Mouse (Mus musculus): ENCODE measurements around the gene Krt7. TPM values are rescaled to one million over a fixed set of nuclear protein-coding genes. Genes with fewer than 3 reads are reported as not detected.

The Krt7 gene
- polyA plus RNA-seq, 1 experiment: 36.4 TPM

GRCm38 (mm10) chr15:101455891-101456290, 45.0 kb downstream of the Krt7 start:
- H3K36me3 ChIP-seq (ENCODE audit: control insufficient read depth, insufficient read depth, low read length, poor library complexity, severe bottlenecking): no peaks in the 10 kb centered on the region
- H3K4me3 ChIP-seq (ENCODE audit: low read depth, low read length): no peak overlapping the region
- no peak overlapping the region for H3K27ac ChIP-seq (ENCODE audit: insufficient read depth, low read length)
- TF ChIP-seq EP300 (IDR thresholded peaks at IDR 0.05; ENCODE audit: insufficient read depth, low read depth, low read length) (no peak), POLR2A (IDR thresholded peaks at IDR 0.05; ENCODE audit: insufficient read depth, low read length) (no peak), CTCF (IDR thresholded peaks at IDR 0.05; ENCODE audit: low read depth, low read length) (peak; percentile 21)
- H3K9me3 ChIP-seq (replicated peaks; ENCODE audit: control insufficient read depth, insufficient read depth, low read length, poor library complexity, severe bottlenecking): no peaks in the 10 kb centered on the region
- H3K4me1 ChIP-seq (ENCODE audit: control insufficient read depth, insufficient read depth, low read length): no peaks in the 10 kb centered on the region
- no peaks in the 10 kb centered on the region for H3K27me3 ChIP-seq (ENCODE audit: control insufficient read depth, insufficient read depth, low read length, poor library complexity, severe bottlenecking)
- no peak overlapping the region for H3K9ac ChIP-seq (ENCODE audit: low read depth, poor library complexity, severe bottlenecking)

- no peak overlapping the region for H3K27ac ChIP-seq (ENCODE audit: insufficient read depth, low read length)
- H3K27me3 ChIP-seq (ENCODE audit: control insufficient read depth, insufficient read depth, low read length, poor library complexity, severe bottlenecking): no peaks in the 10 kb centered on the region
- H3K36me3 ChIP-seq (ENCODE audit: control insufficient read depth, insufficient read depth, low read length, poor library complexity, severe bottlenecking): no peaks in the 10 kb centered on the region
- TF ChIP-seq CTCF (IDR thresholded peaks at IDR 0.05; ENCODE audit: low read depth, low read length) (no peak), POLR2A (IDR thresholded peaks at IDR 0.05; ENCODE audit: insufficient read depth, low read length) (no peak), EP300 (IDR thresholded peaks at IDR 0.05; ENCODE audit: insufficient read depth, low read depth, low read length) (no peak)
- H3K4me1 ChIP-seq (ENCODE audit: control insufficient read depth, insufficient read depth, low read length): no peaks in the 10 kb centered on the region
- no peak overlapping the region for H3K9ac ChIP-seq (ENCODE audit: low read depth, poor library complexity, severe bottlenecking)
- no peaks in the 10 kb centered on the region for H3K9me3 ChIP-seq (replicated peaks; ENCODE audit: control insufficient read depth, insufficient read depth, low read length, poor library complexity, severe bottlenecking)
- H3K4me3 ChIP-seq (ENCODE audit: low read depth, low read length): no peak overlapping the region
Observed at GRCm38 (mm10) chr15:101458361-101458930, 47.6 kb downstream of the Krt7 start.

GRCm38 (mm10) chr15:101459283-101459682, 48.4 kb downstream of the Krt7 start:
- no peaks in the 10 kb centered on the region for H3K9me3 ChIP-seq (replicated peaks; ENCODE audit: control insufficient read depth, insufficient read depth, low read length, poor library complexity, severe bottlenecking)
- H3K27me3 ChIP-seq (ENCODE audit: control insufficient read depth, insufficient read depth, low read length, poor library complexity, severe bottlenecking): no peaks in the 10 kb centered on the region
- H3K4me1 ChIP-seq (ENCODE audit: control insufficient read depth, insufficient read depth, low read length): no peaks in the 10 kb centered on the region
- H3K4me3 ChIP-seq (ENCODE audit: low read depth, low read length): no peak overlapping the region
- H3K36me3 ChIP-seq (ENCODE audit: control insufficient read depth, insufficient read depth, low read length, poor library complexity, severe bottlenecking): no peaks in the 10 kb centered on the region
- H3K9ac ChIP-seq (ENCODE audit: low read depth, poor library complexity, severe bottlenecking): no peak overlapping the region
- no peak for TF ChIP-seq EP300 (IDR thresholded peaks at IDR 0.05; ENCODE audit: insufficient read depth, low read depth, low read length)
- TF ChIP-seq CTCF (IDR thresholded peaks at IDR 0.05; ENCODE audit: low read depth, low read length): peak; percentile 57
- no peak overlapping the region for H3K27ac ChIP-seq (ENCODE audit: insufficient read depth, low read length)

GRCm38 (mm10) chr15:101463651-101464050, 52.8 kb downstream of the Krt7 start, which contains the start of gene Krt81:
Gene Krt81 (minus strand): TSS chr15:101463751.
- no peaks in the 10 kb centered on the region for H3K36me3 ChIP-seq (ENCODE audit: control insufficient read depth, insufficient read depth, low read length, poor library complexity, severe bottlenecking)
- no peak within 1 kb of the TSS for H3K9ac ChIP-seq (ENCODE audit: low read depth, poor library complexity, severe bottlenecking)
- H3K27me3 ChIP-seq (ENCODE audit: control insufficient read depth, insufficient read depth, low read length, poor library complexity, severe bottlenecking): no peaks in the 10 kb centered on the region
- no peaks in the 10 kb centered on the region for H3K9me3 ChIP-seq (replicated peaks; ENCODE audit: control insufficient read depth, insufficient read depth, low read length, poor library complexity, severe bottlenecking)
- TF ChIP-seq EP300 (IDR thresholded peaks at IDR 0.05; ENCODE audit: insufficient read depth, low read depth, low read length) (no peak), CTCF (IDR thresholded peaks at IDR 0.05; ENCODE audit: low read depth, low read length) (no peak), POLR2A (IDR thresholded peaks at IDR 0.05; ENCODE audit: insufficient read depth, low read length) (no peak)
- H3K4me3 ChIP-seq (ENCODE audit: low read depth, low read length): no peak within 1 kb of the TSS
- H3K27ac ChIP-seq (ENCODE audit: insufficient read depth, low read length): no peak within 1 kb of the TSS
- no peaks in the 10 kb centered on the region for H3K4me1 ChIP-seq (ENCODE audit: control insufficient read depth, insufficient read depth, low read length)

- no peak overlapping the region for H3K4me3 ChIP-seq (ENCODE audit: low read depth, low read length)
- H3K9ac ChIP-seq (ENCODE audit: low read depth, poor library complexity, severe bottlenecking): no peak overlapping the region
- H3K4me1 ChIP-seq (ENCODE audit: control insufficient read depth, insufficient read depth, low read length): no peaks in the 10 kb centered on the region
- no peak overlapping the region for H3K27ac ChIP-seq (ENCODE audit: insufficient read depth, low read length)
- TF ChIP-seq EP300 (IDR thresholded peaks at IDR 0.05; ENCODE audit: insufficient read depth, low read depth, low read length): no peak
- TF ChIP-seq POLR2A (IDR thresholded peaks at IDR 0.05; ENCODE audit: insufficient read depth, low read length): no peak
- TF ChIP-seq CTCF (IDR thresholded peaks at IDR 0.05; ENCODE audit: low read depth, low read length): no peak
- H3K36me3 ChIP-seq (ENCODE audit: control insufficient read depth, insufficient read depth, low read length, poor library complexity, severe bottlenecking): no peaks in the 10 kb centered on the region
- no peaks in the 10 kb centered on the region for H3K27me3 ChIP-seq (ENCODE audit: control insufficient read depth, insufficient read depth, low read length, poor library complexity, severe bottlenecking)
- H3K9me3 ChIP-seq (replicated peaks; ENCODE audit: control insufficient read depth, insufficient read depth, low read length, poor library complexity, severe bottlenecking): no peaks in the 10 kb centered on the region
Observed at GRCm38 (mm10) chr15:101469093-101469492, 58.2 kb downstream of the Krt7 start.

- no peak for TF ChIP-seq EP300 (IDR thresholded peaks at IDR 0.05; ENCODE audit: insufficient read depth, low read depth, low read length)
- TF ChIP-seq POLR2A (IDR thresholded peaks at IDR 0.05; ENCODE audit: insufficient read depth, low read length): no peak
Observed at GRCm38 (mm10) chr15:101472952-101473528, 62.2 kb downstream of the Krt7 start, which contains the start of gene Krt86. Gene Krt86 (plus strand): TSS chr15:101473478.

More at GRCm38 (mm10) chr15:101472952-101473528, 62.2 kb downstream of the Krt7 start, which contains the start of gene Krt86:
- Histone ChIP-seq H3K4me3 (ENCODE audit: low read depth, low read length) (no peak within 1 kb of the TSS), H3K27me3 (ENCODE audit: control insufficient read depth, insufficient read depth, low read length, poor library complexity, severe bottlenecking) (no peaks in the 10 kb centered on the region), H3K27ac (ENCODE audit: insufficient read depth, low read length) (no peak within 1 kb of the TSS), H3K4me1 (ENCODE audit: control insufficient read depth, insufficient read depth, low read length) (no peaks in the 10 kb centered on the region), H3K9me3 (replicated peaks; ENCODE audit: control insufficient read depth, insufficient read depth, low read length, poor library complexity, severe bottlenecking) (no peaks in the 10 kb centered on the region), H3K9ac (ENCODE audit: low read depth, poor library complexity, severe bottlenecking) (no peak within 1 kb of the TSS), H3K36me3 (ENCODE audit: control insufficient read depth, insufficient read depth, low read length, poor library complexity, severe bottlenecking) (no peaks in the 10 kb centered on the region)

All from ES-Bruce4 (cell line).